Mouse (Mus musculus) embryonic stem cell, embryonic (primary cell): ENCODE measurements around the gene 1700037H04Rik.

Experiments
- CTCF ChIA-PET, 4 experiments: fragments of 300-600 bp in 2 of 4; fragments of 350-600 bp in 2 of 4; sonication (Branson Sonifier 250); formaldehyde crosslinking; loops; one replicate each; lab custom pipeline; 2022; ENCODE audit warnings: inconsistent platforms in 2 of 4; lab: Charles Lee
- POLR2A ChIA-PET, 4 experiments: fragments of 300-600 bp in 2 of 4; fragments of 350-600 bp in 2 of 4; sonication (Branson Sonifier 250); formaldehyde crosslinking; loops; one replicate each; lab custom pipeline; 2022; ENCODE audit warnings: antibody characterized with exemption in 4 of 4, inconsistent platforms in 1 of 4; lab: Charles Lee

1700037H04Rik gene

DNA sequence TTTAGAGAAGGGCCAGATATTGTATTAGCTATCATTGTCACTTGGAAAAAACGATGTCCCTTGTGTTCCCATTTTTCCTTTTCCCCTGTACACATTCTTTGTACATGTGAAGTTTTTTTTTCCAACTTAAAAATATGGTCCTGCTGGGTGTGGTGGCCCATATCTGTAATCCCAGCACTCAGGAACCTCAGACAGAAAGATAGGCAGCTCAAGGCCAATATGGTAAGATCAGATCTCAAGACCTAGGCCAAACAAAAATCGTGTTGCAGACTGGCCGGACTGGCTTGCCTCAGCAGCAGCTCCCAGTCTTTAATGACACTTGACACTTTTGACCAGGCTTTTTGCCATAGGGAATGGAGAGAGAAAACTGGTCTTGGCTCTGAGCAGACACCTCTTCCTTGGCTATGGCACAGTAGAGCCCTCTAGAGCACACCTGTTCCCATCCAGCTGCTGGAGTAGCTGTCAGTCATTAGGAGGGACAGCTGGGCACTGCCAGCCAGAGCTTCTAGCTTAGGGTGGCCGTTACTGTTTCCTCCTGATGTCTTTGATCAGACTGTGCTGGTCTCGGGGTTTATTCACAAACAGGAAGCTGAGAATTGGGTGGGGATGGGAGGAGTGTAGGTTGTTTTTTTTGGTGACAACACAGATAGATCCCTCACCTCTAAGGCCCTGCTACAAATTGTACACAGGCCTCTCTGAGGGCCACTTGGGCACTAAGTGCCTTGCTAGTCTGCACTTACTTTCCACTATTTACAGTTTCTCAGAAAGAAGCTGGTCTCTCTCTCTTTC lies 29.8 kb upstream of the 1700037H04Rik start:
- ChIA-PET POLR2A (interaction anchor here in 3 of 4 experiments (0.5 to 4.9 kb wide), 16 partner anchors 8 to 319 kb away, joined by 3 to 36 read pairs (median 4); partner anchors contain the start of gene 1700037H04Rik (in 1 of the 3)), CTCF (interaction anchor here in 3 of 4 experiments (0.7 to 2.7 kb wide), 4 partner anchors 20 to 473 kb away, joined by 3 to 10 read pairs (median 4); no protein-coding TSS in a partner anchor)

DNA sequence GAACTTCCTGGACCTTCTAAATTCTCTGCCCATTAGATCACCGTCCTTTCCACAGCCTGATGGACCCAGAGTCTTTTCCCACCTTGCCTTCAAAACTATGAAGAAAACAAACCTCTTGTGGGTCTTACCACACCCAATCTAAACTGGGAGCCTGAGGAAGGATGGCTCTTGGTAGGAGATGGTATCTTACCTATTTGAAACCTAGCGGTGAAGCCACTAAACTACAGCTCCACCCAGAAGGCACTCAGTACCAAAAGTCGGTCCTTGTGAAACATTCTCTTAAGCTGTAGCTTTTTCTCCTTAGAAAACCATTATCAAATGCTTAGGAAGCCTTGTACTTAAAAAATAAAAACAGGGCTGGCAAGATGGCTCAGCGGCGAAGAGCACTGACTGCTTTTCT lies 28.4 kb upstream of the 1700037H04Rik start:
- POLR2A ChIA-PET: interaction anchor here in 3 of 4 experiments (0.7 to 4.9 kb wide), 13 partner anchors 8 to 44 kb away, joined by 3 to 44 read pairs (median 12); partner anchors contain the start of genes 1700037H04Rik (in 2 of the 3) and Mavs (in 1 of the 3)
- CTCF ChIA-PET: interaction anchor here in 3 of 4 experiments (0.7 to 2.6 kb wide), 6 partner anchors 10 to 196 kb away, joined by 3 to 12 read pairs (median 4); no protein-coding TSS in a partner anchor

DNA sequence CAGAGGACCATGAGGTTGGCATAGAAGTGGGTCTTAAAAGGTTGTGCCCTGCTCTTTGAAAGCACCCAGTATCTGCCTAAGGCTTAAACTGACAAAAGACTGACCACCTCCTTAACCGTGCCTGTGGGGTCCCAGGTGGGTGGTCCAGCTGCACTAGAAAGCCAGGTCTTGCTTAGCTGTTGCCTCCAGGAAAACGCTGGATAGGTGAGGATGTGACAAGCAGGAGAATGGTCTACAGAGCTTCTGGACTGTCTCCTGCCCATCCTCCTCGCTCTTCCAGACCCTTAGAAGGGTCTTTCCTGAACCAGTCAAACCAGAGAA lies 27.7 kb upstream of the 1700037H04Rik start:
- ChIA-PET POLR2A (interaction anchor here (0.6 to 4.9 kb wide), 49 partner anchors 9 to 552 kb away, joined by 3 to 53 read pairs (median 5); partner anchors contain the start of genes 1700037H04Rik (in 4 of the 4), Ddrgk1 (in 1 of the 4), Mavs (in 1 of the 4) and Pank2 (in 1 of the 4)), CTCF (interaction anchor here in 3 of 4 experiments (0.6 to 2.6 kb wide), 19 partner anchors 9 to 343 kb away, joined by 3 to 19 read pairs (median 4); partner anchors contain the start of genes Mavs (in 2 of the 3) and Pank2 (in 1 of the 3))

DNA sequence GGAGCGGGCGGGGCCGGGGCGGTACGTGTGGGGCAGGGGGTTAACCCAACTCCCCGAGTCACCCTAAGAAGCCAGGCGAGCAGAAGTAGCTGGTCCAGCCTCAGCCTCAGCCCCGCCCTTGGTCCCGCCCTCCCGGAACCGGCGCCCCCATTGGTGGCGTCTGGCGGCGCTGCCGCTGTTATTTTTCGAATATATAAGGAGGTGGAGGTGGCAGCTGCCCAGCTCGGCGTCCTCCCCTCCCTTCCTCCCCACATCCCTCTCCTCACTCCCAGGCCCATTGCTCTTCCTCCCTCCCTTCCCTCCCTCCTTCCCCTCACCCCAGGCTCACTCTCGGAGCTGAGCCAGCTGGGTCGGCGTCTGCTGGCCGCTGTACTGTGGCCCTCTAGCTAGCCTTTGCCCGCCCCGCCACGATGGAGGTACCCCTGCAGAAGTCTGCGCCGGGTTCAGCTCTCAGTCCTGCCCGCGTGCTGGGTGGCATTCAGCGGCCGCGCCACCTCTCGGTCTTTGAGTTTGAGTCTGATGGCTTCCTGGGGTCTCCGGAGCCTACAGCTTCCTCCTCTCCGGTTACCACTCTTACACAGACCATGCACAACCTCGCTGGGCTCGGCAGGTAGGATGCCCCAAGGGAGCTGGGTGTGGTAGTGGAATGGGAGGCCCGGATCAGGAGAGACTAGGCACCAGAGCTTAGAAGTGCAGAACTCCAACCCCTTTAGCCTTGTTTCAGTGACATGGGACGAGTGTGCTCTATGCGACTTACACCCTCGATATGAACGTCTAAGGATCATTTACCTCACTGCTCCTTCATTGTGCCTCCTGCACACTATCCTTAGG lies 27.1 kb upstream of the 1700037H04Rik start, which contains the start of the genes Cdc25b and Spef1:
TSS of gene Cdc25b (plus strand) at position 179 of the 831 bp plus-strand sequence.
TSS of gene Spef1 (minus strand) at position 512 of the 831 bp plus-strand sequence.
- ChIA-PET CTCF (interaction anchor here (0.6 to 2.6 kb wide), 29 partner anchors 9 to 359 kb away, joined by 3 to 19 read pairs (median 4); partner anchors contain the start of genes 1700037H04Rik (in 2 of the 4), Mavs (in 2 of the 4) and Pank2 (in 1 of the 4)), POLR2A (interaction anchor here (0.6 to 4.9 kb wide), 66 partner anchors 8 to 1049 kb away, joined by 3 to 53 read pairs (median 4); partner anchors contain the start of genes 1700037H04Rik (in 4 of the 4), Ddrgk1 (in 1 of the 4), Mavs (in 1 of the 4) and Pank2 (in 1 of the 4))

DNA sequence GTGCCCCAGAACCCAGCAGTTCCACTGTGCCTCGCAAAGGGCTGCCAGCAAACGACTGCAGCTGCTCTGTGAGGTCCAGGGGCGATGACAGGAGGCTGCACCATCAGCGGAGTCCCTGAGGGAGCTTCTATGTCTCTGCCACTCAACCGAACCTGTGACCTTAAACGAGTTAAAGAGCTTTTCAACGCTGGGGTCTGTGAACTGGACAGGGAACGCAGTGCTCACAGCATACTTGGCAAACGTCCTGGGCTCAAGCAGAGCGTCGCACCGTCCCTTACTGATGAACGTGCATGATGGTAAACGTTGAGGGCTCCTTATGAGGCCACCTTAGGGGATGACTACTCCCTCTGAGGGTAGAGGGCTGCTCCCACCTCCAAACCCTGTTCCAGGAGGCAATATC lies 26.5 kb upstream of the 1700037H04Rik start:
- POLR2A ChIA-PET: interaction anchor here (0.5 to 4.9 kb wide), 55 partner anchors 9 to 1050 kb away, joined by 3 to 53 read pairs (median 4); partner anchors contain the start of genes 1700037H04Rik (in 4 of the 4), Ddrgk1 (in 1 of the 4), Mavs (in 1 of the 4) and Pank2 (in 1 of the 4)
- CTCF ChIA-PET: interaction anchor here (0.6 to 2.6 kb wide), 23 partner anchors 9 to 359 kb away, joined by 3 to 19 read pairs (median 4); partner anchors contain the start of genes 1700037H04Rik (in 2 of the 4) and Mavs (in 1 of the 4)

DNA sequence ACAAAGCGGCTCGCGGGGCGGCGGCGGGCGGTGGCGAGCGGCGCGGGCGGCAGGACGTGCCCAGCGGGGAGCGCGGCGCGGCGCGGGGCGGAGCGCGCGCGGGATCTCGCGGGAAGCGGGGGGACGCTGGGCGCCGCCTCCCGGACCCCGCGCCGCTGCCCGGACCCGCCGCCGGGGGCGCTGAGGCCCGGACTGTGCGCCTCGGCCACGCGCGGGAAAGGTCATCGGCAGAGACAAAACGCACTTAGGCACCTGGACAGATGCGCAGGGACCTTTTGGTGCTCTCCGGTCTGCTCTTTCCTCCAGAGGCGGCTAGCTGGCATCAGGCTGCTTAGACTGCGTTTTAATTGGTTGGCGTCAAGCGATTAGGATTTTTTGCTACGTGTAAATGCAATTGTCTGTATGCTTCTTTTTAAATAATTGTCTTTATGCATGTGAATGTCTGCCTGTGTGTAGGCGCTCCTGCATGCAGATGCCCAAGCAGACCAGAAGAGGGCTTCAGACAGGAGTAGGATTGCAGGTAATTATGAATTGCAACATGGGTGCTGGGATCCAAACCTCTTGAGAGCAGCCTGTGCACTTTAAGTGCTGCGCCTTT lies 20.2 kb upstream of the 1700037H04Rik start, which contains the start of gene Cenpb:
TSS of gene Cenpb (minus strand) at position 78 of the 598 bp plus-strand sequence.
- ChIA-PET POLR2A (interaction anchor here (0.5 to 2.4 kb wide), 24 partner anchors 9 to 151 kb away, joined by 3 to 22 read pairs (median 5); partner anchors contain the start of genes 1700037H04Rik (in 2 of the 4), Mavs (in 1 of the 4) and Pank2 (in 1 of the 4)), CTCF (interaction anchor here in 3 of 4 experiments (1.2 to 4.1 kb wide), 4 partner anchors 9 to 30 kb away, joined by 3 to 11 read pairs (median 4); no protein-coding TSS in a partner anchor)

DNA sequence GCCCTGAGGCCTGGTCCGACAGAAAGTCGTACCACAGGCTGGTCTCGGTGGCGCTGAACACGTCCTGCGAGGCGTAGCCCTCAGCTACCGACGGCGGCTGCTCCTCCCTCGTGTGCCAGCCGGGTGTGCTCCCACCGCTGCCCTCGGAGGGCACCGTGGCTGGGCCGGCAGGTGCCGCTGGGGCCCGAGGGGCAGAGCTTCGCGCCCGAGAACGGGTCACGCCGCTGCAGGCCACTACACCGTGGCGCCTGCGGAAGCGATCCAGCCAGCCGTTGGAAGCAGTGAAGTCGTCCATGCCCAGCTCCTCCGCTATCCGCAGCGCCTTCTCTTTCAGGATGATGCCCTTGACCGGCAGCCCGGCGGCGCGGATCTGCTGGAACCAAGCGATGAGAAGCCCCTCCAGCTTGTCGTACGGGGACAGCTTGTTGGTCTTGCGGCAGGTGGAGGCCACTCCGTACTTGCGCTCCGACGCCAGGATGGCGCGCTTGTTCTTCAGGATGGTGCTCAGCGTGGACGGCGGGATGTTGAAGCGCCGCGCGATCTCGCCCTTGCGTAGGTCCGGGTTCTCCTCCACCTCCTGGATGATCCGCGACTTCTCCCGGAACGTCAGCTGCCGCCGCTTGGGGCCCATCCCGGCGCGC lies 19.5 kb upstream of the 1700037H04Rik start:
- POLR2A ChIA-PET: interaction anchor here (0.6 to 2.4 kb wide), 49 partner anchors 8 to 515 kb away, joined by 3 to 22 read pairs (median 4); partner anchors contain the start of genes 1700037H04Rik (in 3 of the 4), Mavs (in 2 of the 4), Pank2 (in 2 of the 4) and Rnf24 (in 2 of the 4)

DNA sequence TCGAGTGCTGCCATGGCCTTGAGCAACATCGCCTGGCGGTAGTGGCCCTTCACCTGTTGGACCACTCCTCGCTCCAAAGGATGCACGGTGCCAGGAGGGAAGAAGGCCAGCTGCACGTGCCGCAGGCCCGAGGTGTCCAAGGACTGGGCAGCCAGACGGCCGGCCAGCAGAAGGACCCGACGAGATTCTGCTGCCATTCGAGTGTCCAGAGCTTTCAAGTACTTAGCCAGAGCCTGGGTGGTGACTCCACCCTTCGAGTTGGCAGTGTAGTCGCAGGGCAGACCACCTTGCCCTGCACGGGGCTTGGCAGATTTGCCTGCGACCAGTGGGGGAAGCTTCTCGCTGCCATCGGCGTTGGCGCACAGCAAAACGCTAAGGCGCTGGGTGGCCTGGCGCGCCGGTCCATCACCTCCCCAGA lies 19.0 kb upstream of the 1700037H04Rik start:
- ChIA-PET POLR2A (interaction anchor here (0.6 to 2.4 kb wide), 47 partner anchors 8 to 515 kb away, joined by 3 to 22 read pairs (median 4); partner anchors contain the start of genes 1700037H04Rik (in 3 of the 4), Mavs (in 2 of the 4), Pank2 (in 2 of the 4) and Rnf24 (in 2 of the 4)), CTCF (interaction anchor here in 3 of 4 experiments (0.7 to 4.1 kb wide), 9 partner anchors 8 to 77 kb away, joined by 3 to 11 read pairs (median 4); partner anchors contain the start of gene 1700037H04Rik (in 1 of the 3))

More for the DNA sequence above, 19.5 kb upstream of the 1700037H04Rik start:
- CTCF ChIA-PET: interaction anchor here in 3 of 4 experiments (0.7 to 4.1 kb wide), 9 partner anchors 8 to 76 kb away, joined by 3 to 11 read pairs (median 4); partner anchors contain the start of gene 1700037H04Rik (in 1 of the 3)

DNA sequence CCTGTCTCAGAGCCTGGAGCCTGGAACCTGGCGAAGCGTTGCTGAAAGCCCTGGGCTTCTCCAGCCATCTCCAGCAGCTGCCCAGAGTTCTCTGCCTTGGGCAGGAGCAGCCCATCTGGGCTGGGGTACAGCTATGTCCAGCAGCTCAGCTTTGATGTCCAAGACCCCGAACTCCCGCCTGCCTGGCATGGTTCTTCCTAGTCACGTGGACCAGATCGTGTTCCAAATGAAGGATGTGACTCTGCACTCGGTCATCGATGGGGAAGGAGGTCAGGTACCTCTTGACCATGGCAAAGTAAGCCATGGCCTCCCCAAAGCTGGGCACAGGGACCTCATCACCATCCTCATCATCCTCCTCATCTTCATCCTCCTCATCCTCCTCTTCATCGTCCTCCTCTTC lies 18.1 kb upstream of the 1700037H04Rik start:
- POLR2A ChIA-PET: interaction anchor here in 3 of 4 experiments (0.7 to 8.3 kb wide), 14 partner anchors 8 to 123 kb away, joined by 3 to 53 read pairs (median 5); partner anchors contain the start of genes 1700037H04Rik (in 3 of the 3), Cdc25b (in 3 of the 3), Spef1 (in 3 of the 3) and Pank2 (in 1 of the 3)
- CTCF ChIA-PET: interaction anchor here in 2 of 4 experiments (1.4 to 4.1 kb wide), 3 partner anchors 9 to 32 kb away, joined by 3 to 12 read pairs (median 11); partner anchors contain the start of genes 1700037H04Rik (in 1 of the 2), Cdc25b (in 1 of the 2) and Spef1 (in 1 of the 2)

DNA sequence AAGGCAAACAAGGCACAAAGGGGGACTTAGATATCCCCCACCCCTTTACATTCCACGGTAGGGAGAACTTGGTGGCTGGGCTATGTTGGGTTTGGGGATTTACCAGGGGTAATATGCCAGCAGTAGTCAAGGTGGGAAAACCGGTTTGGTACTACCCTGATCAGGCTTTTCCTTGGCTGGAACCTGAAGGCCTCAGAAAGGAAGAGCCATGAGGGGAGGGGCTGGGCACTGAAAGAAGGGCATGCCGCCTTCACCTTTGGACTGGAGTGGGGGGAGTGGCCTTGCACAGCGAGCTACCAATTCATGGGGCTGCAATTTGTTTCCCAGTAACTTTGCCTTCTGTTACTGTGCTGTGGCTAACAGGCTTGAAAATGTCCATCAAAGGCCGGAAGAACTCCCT lies 16.6 kb upstream of the 1700037H04Rik start:
- ChIA-PET POLR2A (interaction anchor here in 3 of 4 experiments (0.6 to 8.3 kb wide), 17 partner anchors 10 to 1569 kb away, joined by 3 to 53 read pairs (median 4); partner anchors contain the start of genes 1700037H04Rik (in 2 of the 3), Cdc25b (in 2 of the 3), Spef1 (in 2 of the 3) and Ap5s1 (in 1 of the 3)), CTCF (interaction anchor here in 2 of 4 experiments (1.9 to 4.1 kb wide), 3 partner anchors 10 to 33 kb away, joined by 4 to 12 read pairs (median 11); partner anchors contain the start of genes Cdc25b (in 1 of the 2) and Spef1 (in 1 of the 2))

DNA sequence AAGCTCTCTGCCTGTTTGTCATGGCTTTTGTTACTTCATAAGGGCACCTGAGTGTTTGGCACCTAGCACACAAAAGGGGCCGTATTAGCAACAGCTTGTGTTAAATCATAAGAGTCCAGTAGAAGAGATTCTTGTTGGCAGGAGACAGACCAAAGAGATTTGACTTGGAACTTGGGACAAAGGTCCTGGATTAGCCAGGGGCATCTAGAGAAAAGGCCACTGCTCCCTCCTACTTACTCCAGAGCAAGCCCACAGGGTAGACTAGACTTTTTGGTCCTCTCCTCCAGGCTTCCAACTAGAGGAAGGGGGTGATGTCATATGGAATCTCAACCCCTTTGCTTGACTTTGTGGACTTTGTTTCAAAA lies 16.0 kb upstream of the 1700037H04Rik start:
- ChIA-PET POLR2A (interaction anchor here in 3 of 4 experiments (0.6 to 8.3 kb wide), 27 partner anchors 10 to 1568 kb away, joined by 3 to 53 read pairs (median 4); partner anchors contain the start of genes 1700037H04Rik (in 3 of the 3), Cdc25b (in 2 of the 3), Spef1 (in 2 of the 3) and Ap5s1 (in 1 of the 3)), CTCF (interaction anchor here in 2 of 4 experiments (1.9 to 4.1 kb wide), 4 partner anchors 11 to 34 kb away, joined by 4 to 12 read pairs (median 9); partner anchors contain the start of genes Cdc25b (in 1 of the 2) and Spef1 (in 1 of the 2))

DNA sequence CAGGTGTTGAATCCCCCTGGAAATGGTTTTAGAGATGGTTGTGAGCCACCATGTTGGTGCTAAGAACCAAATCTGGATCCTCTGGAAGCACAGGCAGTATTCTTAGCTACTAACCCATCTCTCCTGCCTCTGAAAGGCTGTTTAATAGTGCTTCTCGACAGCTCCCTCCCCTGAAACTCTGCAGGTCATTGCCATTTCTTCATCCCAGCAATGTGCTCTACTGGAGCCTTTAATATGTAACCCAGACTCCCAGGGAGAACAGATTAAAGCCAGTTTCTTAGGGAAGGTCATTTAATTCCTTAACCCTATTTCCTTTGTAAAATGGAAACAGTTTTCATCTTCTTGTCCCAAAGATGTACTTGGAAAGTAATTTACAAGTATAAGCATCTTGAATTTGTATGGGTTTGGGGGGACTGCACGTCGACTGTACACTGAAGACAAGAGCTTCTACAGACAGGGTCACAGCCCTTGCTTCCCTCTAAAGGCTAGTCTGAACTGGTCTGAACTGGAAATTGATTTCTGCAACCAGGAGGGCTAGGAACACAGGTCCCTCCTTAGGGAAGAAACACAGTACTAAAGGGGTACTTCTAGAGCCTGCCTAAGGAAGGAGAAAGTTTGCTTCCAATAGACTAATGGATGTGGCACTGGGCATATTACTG lies 15.5 kb upstream of the 1700037H04Rik start:
- POLR2A ChIA-PET: interaction anchor here (0.7 to 8.3 kb wide), 33 partner anchors 11 to 220 kb away, joined by 3 to 53 read pairs (median 4); partner anchors contain the start of genes 1700037H04Rik (in 3 of the 4), Cdc25b (in 3 of the 4), Spef1 (in 3 of the 4) and Mavs (in 2 of the 4)
- CTCF ChIA-PET: interaction anchor here in 3 of 4 experiments (0.7 to 2.1 kb wide), 4 partner anchors 11 to 269 kb away, joined by 3 to 7 read pairs (median 4); partner anchors contain the start of genes 4930402H24Rik (in 1 of the 3) and Atrn (in 1 of the 3)

DNA sequence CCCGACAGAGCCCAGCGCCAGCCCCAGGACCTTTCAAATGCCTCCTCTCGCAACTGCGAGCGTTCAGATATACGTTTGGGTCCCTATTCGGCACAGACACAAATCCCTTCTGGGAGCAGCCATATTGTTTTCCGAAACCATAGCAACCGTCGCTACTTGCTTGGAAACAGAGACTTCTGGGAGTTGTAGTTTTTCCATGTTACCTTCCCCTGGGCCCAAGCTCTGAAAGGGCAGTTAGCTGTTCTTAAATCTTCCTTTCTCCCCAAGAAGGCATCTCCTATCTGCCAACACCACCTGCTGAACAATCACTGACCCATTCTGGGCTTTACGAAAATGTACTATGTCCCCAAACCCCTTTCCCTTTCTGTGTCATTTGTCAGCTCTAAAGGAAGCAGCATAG lies 14.8 kb upstream of the 1700037H04Rik start:
- POLR2A ChIA-PET: interaction anchor here (0.7 to 8.3 kb wide), 30 partner anchors 11 to 220 kb away, joined by 3 to 53 read pairs (median 4); partner anchors contain the start of genes 1700037H04Rik (in 3 of the 4), Cdc25b (in 3 of the 4), Spef1 (in 3 of the 4) and Mavs (in 2 of the 4)
- CTCF ChIA-PET: interaction anchor here in 3 of 4 experiments (0.7 to 2.1 kb wide), 4 partner anchors 11 to 269 kb away, joined by 3 to 7 read pairs (median 4); partner anchors contain the start of genes 4930402H24Rik (in 1 of the 3) and Atrn (in 1 of the 3)
